Mouse (Mus musculus): ENCODE data around the gene Bsn. TPM values are rescaled to one million over a fixed set of nuclear protein-coding genes. Genes with fewer than 3 reads are reported as not detected.
"Not testable (repeated sequence)": the region's sequence is repeated elsewhere in the genome, so short reads cannot be mapped to it uniquely, and the experiment has no call there.

Gene Bsn
- total RNA-seq, 2 experiments from 2014 or later: 261 to 275 TPM

GRCm38 (mm10) chr9:108202169-108202568 is 12.0 kb upstream of the Bsn start:
- no peak for DNase-seq (ENCODE audit: low spot score in 2 of 2)
- intact Hi-C loops (cut with DNase I): loop anchor here (5.0 kb wide), 1 partner anchor 80 kb away; no protein-coding TSS in a partner anchor

DNA sequence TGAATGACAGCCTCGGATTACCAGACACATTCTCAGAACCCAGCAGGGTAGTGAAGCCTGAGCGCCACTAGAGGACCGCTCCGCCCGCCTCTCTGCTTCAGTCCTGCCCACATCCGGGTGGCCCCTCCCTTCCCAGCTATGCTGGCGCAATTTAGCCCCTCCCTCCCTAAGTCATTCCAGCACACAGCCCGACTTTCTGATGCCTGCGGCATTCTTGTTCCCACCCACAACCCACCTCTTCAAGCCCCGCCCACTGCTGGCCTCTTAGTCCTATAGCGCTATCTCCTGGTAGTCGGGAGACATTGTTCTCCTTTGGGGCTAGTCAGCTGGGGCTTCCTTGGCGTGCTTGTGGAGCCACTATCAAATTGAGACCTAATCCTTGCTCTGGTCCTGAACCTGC is 11.0 kb upstream of the Bsn start:
- intact Hi-C loops (cut with DNase I): loop anchor here (1.0 to 5.0 kb wide), 2 partner anchors 81 to 106 kb away; no protein-coding TSS in a partner anchor
- DNase-seq (ENCODE audit: low spot score in 2 of 2): peak; percentile 89 to 97

GRCm38 (mm10) chr9:108198621-108199020 is 8.4 kb upstream of the Bsn start:
- intact Hi-C loops (cut with DNase I): no loop called here

GRCm38 (mm10) chr9:108196920-108197677 is 6.9 kb upstream of the Bsn start:
- intact Hi-C loops (cut with DNase I): no loop called here
- DNase-seq (ENCODE audit: low spot score in 2 of 2): no peak

More at GRCm38 (mm10) chr9:108198621-108199020, 8.4 kb upstream of the Bsn start:
- DNase-seq (ENCODE audit: low spot score in 2 of 2): no peak

GRCm38 (mm10) chr9:108196222-108196621 is 6.0 kb upstream of the Bsn start:
- intact Hi-C loops (cut with DNase I); DNase-seq (ENCODE audit: low spot score in 2 of 2): not testable (repeated sequence)

DNA sequence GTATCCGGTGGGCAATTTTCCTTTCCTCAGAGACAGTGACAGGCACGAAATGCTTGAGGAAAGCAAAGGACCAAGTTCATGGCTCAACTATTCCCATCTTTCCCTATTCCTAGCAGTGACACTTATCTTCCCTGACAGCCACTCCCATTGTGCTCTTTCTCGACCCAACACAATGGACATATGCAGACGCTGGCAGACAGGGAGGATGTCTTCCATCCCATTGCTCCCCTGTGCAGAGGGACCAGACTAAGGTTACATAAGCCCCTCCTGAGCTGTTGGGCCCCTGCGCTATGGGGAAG is 747 bp downstream of the Bsn start:
- intact Hi-C loops (cut with DNase I): loop anchor here (2.0 kb wide), 1 partner anchor 53 kb away; no protein-coding TSS in a partner anchor
- no peak for DNase-seq (ENCODE audit: low spot score in 2 of 2)

- no peak for DNase-seq (ENCODE audit: low spot score in 2 of 2)
- intact Hi-C loops (cut with DNase I): loop anchor here (2.0 kb wide), 1 partner anchor 52 kb away; no protein-coding TSS in a partner anchor
These were observed 1.2 kb downstream of the Bsn start for GRCm38 (mm10) chr9:108189023-108189422.

- no peak for DNase-seq (ENCODE audit: low spot score in 2 of 2)
- intact Hi-C loops (cut with DNase I): loop anchor here (2.0 kb wide), 1 partner anchor 52 kb away; no protein-coding TSS in a partner anchor
These were observed 1.7 kb downstream of the Bsn start for GRCm38 (mm10) chr9:108188511-108188910.

- intact Hi-C loops (cut with DNase I): loop anchor here (2.0 kb wide), 1 partner anchor 51 kb away; no protein-coding TSS in a partner anchor
- DNase-seq (ENCODE audit: low spot score in 2 of 2): peak in 1 of 2 experiments; percentile 79
These were observed 2.6 kb downstream of the Bsn start for GRCm38 (mm10) chr9:108187616-108188015.

- DNase-seq (ENCODE audit: low spot score in 2 of 2): no peak
- intact Hi-C loops (cut with DNase I): no loop called here
These were observed 4.4 kb downstream of the Bsn start for GRCm38 (mm10) chr9:108185786-108186185.

DNA sequence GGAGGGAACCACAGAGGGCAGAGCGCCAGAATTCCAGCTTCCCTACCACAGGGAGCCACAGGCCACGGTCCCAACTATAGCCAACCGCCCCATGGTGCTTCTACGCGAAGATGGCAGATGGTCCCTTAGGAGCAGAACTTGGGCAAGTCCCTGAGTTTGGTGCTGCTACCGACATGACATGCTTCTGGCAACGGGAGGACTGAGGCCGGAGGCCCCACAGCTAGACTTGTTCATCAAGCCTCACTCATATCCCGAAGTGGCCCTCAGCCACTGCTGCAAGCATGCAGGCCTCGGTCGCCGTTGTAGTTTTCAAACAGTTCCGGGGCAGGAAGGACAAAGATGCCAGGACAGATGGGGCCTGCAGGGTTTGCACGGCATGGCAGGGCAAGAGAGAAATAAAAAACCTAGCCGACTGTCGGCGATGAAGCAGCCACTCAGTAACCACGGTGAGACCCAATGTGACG is 6.6 kb downstream of the Bsn start:
- intact Hi-C loops (cut with DNase I): no loop called here
- DNase-seq (ENCODE audit: low spot score in 2 of 2): no peak

GRCm38 (mm10) chr9:108182806-108183506 is 7.2 kb downstream of the Bsn start:
- DNase-seq (ENCODE audit: low spot score in 2 of 2): no peak
- intact Hi-C loops (cut with DNase I): no loop called here

GRCm38 (mm10) chr9:108178391-108178790 is 11.8 kb downstream of the Bsn start:
- no peak for DNase-seq (ENCODE audit: low spot score in 2 of 2)
- intact Hi-C loops (cut with DNase I): no loop called here

DNA sequence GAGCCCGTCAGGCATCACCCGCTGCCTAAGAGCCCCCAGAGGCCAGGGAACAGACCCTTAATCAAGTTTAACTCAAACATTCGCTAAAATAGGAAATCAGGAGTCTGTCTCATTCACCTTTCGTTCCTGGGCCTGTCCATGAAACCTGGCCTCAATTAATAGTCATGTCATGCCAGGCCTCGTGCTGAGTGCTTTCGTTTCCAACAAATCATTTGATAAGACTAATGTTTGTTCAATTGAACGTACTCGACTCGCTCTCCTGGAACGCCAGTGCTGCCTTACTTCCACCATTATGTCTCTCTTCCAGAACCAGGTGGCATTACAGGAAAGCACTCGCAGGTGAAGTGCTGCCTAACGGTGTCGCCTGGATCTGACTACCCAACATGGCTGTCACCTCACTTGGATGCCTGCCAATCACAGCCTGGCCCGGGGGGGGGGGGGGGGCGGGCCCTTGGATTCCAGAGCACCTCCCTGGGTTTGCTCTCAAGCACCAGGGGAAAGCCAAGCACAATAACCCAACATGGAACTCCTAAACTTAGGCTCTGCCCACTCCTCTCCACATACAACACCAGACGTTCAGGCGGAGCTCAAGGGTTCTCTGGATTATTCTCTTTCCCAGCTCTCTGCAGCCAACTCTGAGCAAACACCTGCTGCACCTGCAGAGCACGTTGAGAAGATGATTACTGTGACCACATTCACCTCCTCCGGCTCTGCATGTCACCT is 14.9 kb downstream of the Bsn start:
- DNase-seq (ENCODE audit: low spot score in 2 of 2): no peak
- intact Hi-C loops (cut with DNase I): no loop called here

GRCm38 (mm10) chr9:108172777-108173350 is 17.3 kb downstream of the Bsn start:
- no peak for DNase-seq (ENCODE audit: low spot score in 2 of 2)
- intact Hi-C loops (cut with DNase I): no loop called here

GRCm38 (mm10) chr9:108169751-108170150 is 20.4 kb downstream of the Bsn start:
- intact Hi-C loops (cut with DNase I): no loop called here
- DNase-seq (ENCODE audit: low spot score in 2 of 2): no peak

GRCm38 (mm10) chr9:108165143-108165542 is 25.0 kb downstream of the Bsn start:
- DNase-seq (ENCODE audit: low spot score in 2 of 2): no peak
- intact Hi-C loops (cut with DNase I): no loop called here

GRCm38 (mm10) chr9:108163646-108164284 is 26.4 kb downstream of the Bsn start:
- intact Hi-C loops (cut with DNase I): no loop called here
- no peak for DNase-seq (ENCODE audit: low spot score in 2 of 2)

GRCm38 (mm10) chr9:108157891-108158290 is 32.3 kb downstream of the Bsn start:
- no peak for DNase-seq (ENCODE audit: low spot score in 2 of 2)
- intact Hi-C loops (cut with DNase I): loop anchor here (1.0 kb wide), 1 partner anchor 21 kb away; no protein-coding TSS in a partner anchor
